Mouse (Mus musculus): ENCODE results near the gene Mipol1. TPM values are rescaled to one million over a fixed set of nuclear protein-coding genes. Genes with fewer than 3 reads are reported as not detected.
"Not testable (repeated sequence)": the region's sequence is repeated elsewhere in the genome, so short reads cannot be mapped to it uniquely, and the experiment has no call there.

Gene Mipol1
- total RNA-seq, 2 experiments from 2014 or later: 3.1 to 4.0 TPM

DNA sequence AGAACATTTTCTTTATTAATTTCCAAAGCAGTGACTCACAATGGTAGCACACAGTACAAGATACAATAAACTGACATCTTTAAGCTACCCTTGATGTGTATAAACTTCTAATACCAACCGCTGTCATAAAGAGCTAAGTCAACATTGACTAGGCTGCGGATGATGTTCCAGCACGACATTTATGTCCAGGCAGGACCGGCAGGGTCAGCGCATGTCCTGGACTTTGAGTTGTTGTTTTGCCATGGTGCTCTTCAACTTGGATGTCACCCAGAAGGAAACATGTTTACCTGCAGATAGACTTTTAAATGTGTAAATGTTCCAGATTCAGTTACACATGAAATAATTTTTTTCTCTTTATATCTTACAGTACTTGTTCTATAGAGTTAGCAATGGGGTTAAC, 194.7 kb downstream of the Mipol1 start:
- no peak for DNase-seq (ENCODE audit: low spot score)

DNA sequence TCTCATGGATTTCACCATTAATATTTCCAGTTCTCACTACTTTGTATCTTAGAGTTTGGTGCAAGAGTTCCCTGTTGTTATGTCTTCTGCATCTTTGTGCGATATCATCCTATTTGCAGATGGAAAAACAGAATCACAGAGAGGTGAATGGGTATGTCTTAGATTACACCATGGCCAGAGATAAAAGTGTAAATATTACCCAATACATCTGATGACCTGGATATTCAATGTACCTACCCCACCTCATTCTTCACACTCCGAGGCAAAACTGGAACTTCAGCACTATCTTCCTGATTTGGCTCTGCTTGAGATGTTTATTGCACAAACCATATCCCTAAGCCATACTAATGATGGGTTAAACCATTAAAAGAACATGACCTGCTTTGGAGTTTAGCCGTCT, 198.0 kb downstream of the Mipol1 start:
- no peak for DNase-seq (ENCODE audit: low spot score)

GRCm38 (mm10) chr12:57428767-57429166, 198.5 kb downstream of the Mipol1 start:
- DNase-seq (ENCODE audit: low spot score): no peak

DNA sequence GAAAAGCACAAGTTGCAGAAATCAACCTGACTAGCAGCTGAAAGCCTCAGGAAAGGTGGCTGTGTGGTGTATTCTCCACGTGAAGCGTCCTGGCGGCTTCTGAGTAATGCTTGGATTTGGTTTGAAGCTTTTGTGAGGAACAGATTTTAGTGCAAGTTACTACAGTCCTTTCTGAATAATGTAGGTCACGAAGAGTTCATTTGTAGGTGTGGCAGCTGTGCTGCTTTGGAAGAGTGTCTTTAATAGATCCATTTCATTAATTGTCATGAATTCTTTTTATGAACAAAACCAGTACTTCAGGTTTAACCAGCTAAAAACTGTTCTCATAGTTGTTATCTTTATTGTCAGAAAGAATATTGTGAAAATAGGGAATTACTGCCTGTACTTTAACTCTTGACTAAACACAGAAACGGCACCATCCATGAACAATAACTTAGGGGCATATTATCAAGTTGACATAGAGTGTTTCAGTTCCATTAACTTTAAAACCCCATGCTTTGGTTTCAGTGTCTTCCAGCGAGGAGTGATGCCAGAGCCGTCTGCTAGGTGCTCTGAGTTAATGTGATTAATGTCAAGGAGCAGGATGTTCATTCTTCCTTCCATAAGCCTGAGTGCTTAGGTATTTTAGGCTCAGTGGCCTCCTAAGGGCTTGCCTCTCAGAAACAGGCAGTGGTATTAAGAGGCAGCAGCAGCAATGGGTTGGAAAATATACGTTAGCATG, 206.9 kb downstream of the Mipol1 start:
- not testable (repeated sequence) for DNase-seq (ENCODE audit: low spot score)

- no peak for DNase-seq (ENCODE audit: low spot score)
These were observed 214.2 kb downstream of the Mipol1 start for GRCm38 (mm10) chr12:57444281-57444903.

GRCm38 (mm10) chr12:57447331-57447730, 217.1 kb downstream of the Mipol1 start:
- no peak for DNase-seq (ENCODE audit: low spot score)

- no peak for DNase-seq (ENCODE audit: low spot score)
These were observed 219.1 kb downstream of the Mipol1 start for GRCm38 (mm10) chr12:57449299-57449698.

- DNase-seq (ENCODE audit: low spot score): no peak
These were observed 219.9 kb downstream of the Mipol1 start for GRCm38 (mm10) chr12:57450017-57450583.

- DNase-seq (ENCODE audit: low spot score): no peak
These were observed 226.7 kb downstream of the Mipol1 start for GRCm38 (mm10) chr12:57456911-57457310.

GRCm38 (mm10) chr12:57457339-57457738, 227.1 kb downstream of the Mipol1 start:
- DNase-seq (ENCODE audit: low spot score): no peak

- peak; percentile 2 for DNase-seq (ENCODE audit: low spot score)
These were observed 234.5 kb downstream of the Mipol1 start for GRCm38 (mm10) chr12:57464520-57465334.

DNA sequence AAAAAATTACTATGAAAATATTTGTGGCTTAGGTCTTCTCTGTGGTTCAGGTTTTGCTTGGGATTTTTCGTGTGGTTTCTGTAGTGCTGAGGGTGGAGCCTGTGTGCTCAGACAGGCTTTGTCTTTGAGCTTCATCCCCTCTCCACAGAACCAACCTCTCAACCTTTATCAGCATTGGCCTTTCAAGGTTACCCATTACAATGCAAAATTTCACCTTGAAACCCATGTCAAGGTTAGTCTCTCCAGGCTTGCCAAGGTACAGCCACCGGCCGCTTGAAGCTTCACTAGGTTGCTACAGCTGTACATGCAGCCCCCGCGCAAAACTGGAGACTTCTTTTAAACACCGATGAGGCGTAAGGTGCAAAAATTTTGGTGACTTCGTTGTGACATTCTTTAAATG, 241.6 kb downstream of the Mipol1 start:
- no peak for DNase-seq (ENCODE audit: low spot score)

DNA sequence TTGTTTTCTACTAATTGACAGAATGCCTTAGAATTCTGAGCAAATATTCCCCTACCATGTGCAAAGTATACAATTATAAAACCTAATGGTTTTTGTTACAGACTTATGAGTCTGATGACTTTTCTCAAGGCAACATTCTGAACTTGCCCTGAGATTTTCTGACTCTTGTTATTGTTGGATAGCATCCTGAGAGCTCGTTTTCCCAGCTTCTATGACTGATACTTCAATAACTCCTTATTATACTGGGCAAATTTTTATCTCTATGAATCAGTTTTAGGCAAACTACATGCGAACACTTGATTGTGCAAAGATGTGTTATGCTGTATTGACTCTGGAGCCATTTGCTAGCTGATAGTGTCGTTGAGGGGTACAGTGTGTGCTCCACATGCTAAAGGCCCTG, 246.6 kb downstream of the Mipol1 start:
- DNase-seq (ENCODE audit: low spot score): no peak

DNA sequence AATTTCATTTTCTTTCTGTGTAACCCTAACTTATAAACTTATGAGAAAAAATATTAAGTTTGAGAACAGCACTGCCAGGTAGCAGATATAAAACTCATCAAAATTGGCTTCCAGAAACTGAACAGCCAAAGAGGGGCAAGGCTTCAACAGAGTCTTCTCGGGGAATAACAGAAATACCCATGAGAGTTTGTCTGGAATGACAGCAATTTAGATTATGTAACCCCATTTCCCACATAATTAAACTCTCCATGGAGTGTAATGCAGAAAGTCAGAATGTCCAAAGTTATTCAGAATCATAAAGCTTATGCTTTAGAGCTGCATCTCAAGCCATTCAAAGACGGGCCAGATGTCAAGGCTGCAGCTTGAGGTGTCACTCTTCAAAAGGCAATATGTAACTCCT, 251.6 kb downstream of the Mipol1 start:
- no peak for DNase-seq (ENCODE audit: low spot score)

DNA sequence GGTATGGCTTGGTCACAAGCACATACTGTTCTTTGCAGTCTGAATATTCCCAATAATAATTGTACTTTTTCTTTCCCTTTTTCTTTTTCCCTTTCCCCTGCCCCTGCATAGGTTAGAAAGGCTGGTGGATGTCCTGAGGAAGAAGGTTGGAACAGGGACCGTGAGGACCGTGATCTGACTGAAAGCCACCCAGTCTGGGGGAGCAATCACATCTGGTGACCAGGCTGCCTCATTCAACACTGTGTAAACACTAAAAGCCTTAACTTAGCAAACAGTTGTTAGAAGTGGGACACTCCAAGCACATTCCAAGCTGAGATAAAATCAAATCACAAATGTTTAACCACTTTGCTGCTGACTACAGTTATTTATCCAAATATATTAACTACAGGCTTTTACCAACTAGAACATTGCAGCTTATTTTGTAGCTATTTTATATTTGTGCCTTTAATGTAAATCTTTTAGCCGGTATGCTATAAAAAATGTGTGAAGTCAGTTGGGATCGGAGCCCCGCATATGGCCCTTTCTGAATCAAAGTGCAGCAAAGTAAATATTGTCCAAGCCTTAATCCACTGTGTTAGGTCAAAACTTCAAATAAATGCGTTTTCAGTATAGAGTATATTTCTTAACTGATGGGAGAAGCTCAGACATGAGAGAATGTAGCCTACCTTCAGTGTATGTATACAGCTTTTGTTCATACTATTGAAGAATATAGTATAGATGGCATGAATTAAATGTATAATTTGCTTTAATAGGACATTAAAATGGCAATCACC, 266.3 kb downstream of the Mipol1 start:
- no peak for DNase-seq (ENCODE audit: low spot score)

GRCm38 (mm10) chr12:57500246-57500645, 270.0 kb downstream of the Mipol1 start:
- no peak for DNase-seq (ENCODE audit: low spot score)

GRCm38 (mm10) chr12:57505329-57505728, 275.1 kb downstream of the Mipol1 start:
- DNase-seq (ENCODE audit: low spot score): no peak

- no peak for DNase-seq (ENCODE audit: low spot score)
These were observed 278.7 kb downstream of the Mipol1 start for GRCm38 (mm10) chr12:57508938-57509337.

DNA sequence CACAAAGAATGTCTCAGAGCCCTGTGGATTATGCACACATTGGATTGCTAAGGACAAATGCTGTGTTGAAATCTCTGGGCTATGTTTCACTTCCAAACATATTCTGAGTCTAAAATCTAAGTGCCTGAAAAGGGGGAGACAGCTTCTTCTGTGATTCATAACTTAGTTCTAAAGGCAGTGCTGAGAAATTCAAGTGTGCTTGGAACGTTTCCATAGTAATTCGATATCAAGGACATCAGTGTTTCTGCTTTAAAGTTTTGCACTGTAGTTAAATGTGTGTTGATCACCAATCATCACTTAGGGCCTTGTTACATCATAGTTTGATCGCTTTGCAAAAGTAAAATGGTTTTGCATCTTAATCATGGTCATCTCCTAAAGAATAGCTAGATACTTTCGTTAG, 279.5 kb downstream of the Mipol1 start:
- DNase-seq (ENCODE audit: low spot score): no peak

GRCm38 (mm10) chr12:57511127-57511526, 280.9 kb downstream of the Mipol1 start:
- DNase-seq (ENCODE audit: low spot score): no peak

GRCm38 (mm10) chr12:57511560-57511959, 281.3 kb downstream of the Mipol1 start:
- no peak for DNase-seq (ENCODE audit: low spot score)

Measured in gastrocnemius, adult 18-20 months (tissue).